Mouse (Mus musculus) hindbrain, embryonic 15.5 days (tissue): ENCODE data around the gene Acp4. TPM values are rescaled to one million over a fixed set of nuclear protein-coding genes. Genes with fewer than 3 reads are reported as not detected.
"Not testable (repeated sequence)": the region's sequence is repeated elsewhere in the genome, so short reads cannot be mapped to it uniquely, and the experiment has no call there.

Source experiments
- ATAC-seq: fragments of 200-750 bp; cut with Nextera tagmentation; 2 replicates; pipeline ENCODE4 v1.8.0; 2017; ENCODE audit warnings: low read depth, moderate number of reproducible peaks, moderate TSS enrichment; ENCODE audit not compliant: low FRiP score
- H3K27ac ChIP-seq: fragments of 300-500 bp; sonication (generic); replicated peaks from 2 replicates; pipeline ENCODE4 v1.5.1; 2015; ENCODE audit warnings: mild to moderate bottlenecking, inconsistent platforms
- H3K27me3 ChIP-seq: fragments of 300-500 bp; sonication (generic); 2 replicates; pipeline ENCODE4 v1.6.1; 2015; ENCODE audit warnings: control low read depth, inconsistent platforms
- H3K36me3 ChIP-seq: fragments of 300-500 bp; sonication (generic); 2 replicates; pipeline ENCODE4 v1.6.1; 2015; ENCODE audit warnings: control low read depth, inconsistent platforms
- H3K4me1 ChIP-seq: fragments of 300-500 bp; sonication (generic); replicated peaks from 2 replicates; pipeline ENCODE4 v1.6.1; 2015; ENCODE audit warnings: control low read depth, inconsistent platforms
- H3K4me2 ChIP-seq: fragments of 300-500 bp; sonication (generic); 2 replicates; pipeline ENCODE4 v1.6.1; 2015; ENCODE audit warnings: moderate library complexity, mild to moderate bottlenecking, inconsistent platforms
- H3K4me3 ChIP-seq: fragments of 300-500 bp; sonication (generic); 2 replicates; pipeline ENCODE4 v1.5.1; 2015; ENCODE audit warnings: mild to moderate bottlenecking, inconsistent platforms
- H3K9ac ChIP-seq: fragments of 300-500 bp; sonication (generic); 2 replicates; pipeline ENCODE4 v1.6.1; 2015; ENCODE audit warnings: inconsistent platforms
- H3K9me3 ChIP-seq: fragments of 300-500 bp; sonication (generic); 2 replicates; pipeline ENCODE4 v1.6.1; 2016; ENCODE audit warnings: control low read depth, inconsistent platforms
- WGBS: fragments of 180-500 bp; shearing (Covaris S2); methylation state at CpG from one replicate; pipeline ENCODE4 v1.1.7; 2015; 5-methylcytosine and 5-hydroxymethylcytosine counted together
- polyA plus RNA-seq: library from polyadenylated mRNA; unstranded; fragments of >200 nt; fragmentation: Nextera tagmentation; extraction: Ambion mirVana; gene quantifications from 2 replicates; pipeline ENCODE4 v1.2.1, GENCODE M21; 2015

The Acp4 gene
- polyA plus RNA-seq, 1 experiment from 2014 or later: not detected

- Histone ChIP-seq H3K9me3 (no peaks in the 10 kb centered on the region), H3K9ac (no peak overlapping the region), H3K36me3 (no peaks in the 10 kb centered on the region), H3K4me1 (peaks cover 8% of the 10 kb centered on the region), H3K27ac (no peak overlapping the region), H3K4me2 (no peak overlapping the region), H3K27me3 (0 out of 2 replicates have a peak, but pooled peaks cover 4% of the 10 kb centered on the region), H3K4me3 (no peak overlapping the region)
- no peak for ATAC-seq
- WGBS: 81% methylated on average over 6 of the region's 6 CpGs
Measured at GRCm38 (mm10) chr7:44260410-44260809, 3.2 kb upstream of the Acp4 start.

GRCm38 (mm10) chr7:44254930-44255329, 2.2 kb downstream of the Acp4 start:
- no peak overlapping the region for H3K4me2 ChIP-seq
- peaks cover 22% of the 10 kb centered on the region for H3K36me3 ChIP-seq
- no peaks in the 10 kb centered on the region for H3K27me3 ChIP-seq
- H3K4me1 ChIP-seq: peaks cover 7% of the 10 kb centered on the region
- ATAC-seq: no peak
- no peak overlapping the region for H3K9ac ChIP-seq
- 82% methylated on average over 6 of the region's 6 CpGs for whole genome bisulfite sequencing
- no peak overlapping the region for H3K4me3 ChIP-seq
- H3K27ac ChIP-seq: no peak overlapping the region
- H3K9me3 ChIP-seq: no peaks in the 10 kb centered on the region

GRCm38 (mm10) chr7:44253023-44253616, 4.1 kb downstream of the Acp4 start:
- peaks cover 24% of the 10 kb centered on the region for H3K4me1 ChIP-seq
- no peak for ATAC-seq
- H3K4me2 ChIP-seq: no peak overlapping the region
- no peak overlapping the region for H3K4me3 ChIP-seq
- H3K9ac ChIP-seq: no peak overlapping the region
- no peak overlapping the region for H3K27ac ChIP-seq
- no peaks in the 10 kb centered on the region for H3K9me3 ChIP-seq
- peaks cover 40% of the 10 kb centered on the region for H3K36me3 ChIP-seq
- WGBS: 67% methylated on average over 15 of the region's 15 CpGs
- no peaks in the 10 kb centered on the region for H3K27me3 ChIP-seq

- H3K9ac ChIP-seq, H3K27me3 ChIP-seq, H3K9me3 ChIP-seq, ATAC-seq, H3K4me3 ChIP-seq, H3K4me2 ChIP-seq, H3K27ac ChIP-seq: not testable (repeated sequence)
- peaks cover 41% of the 10 kb centered on the region for H3K36me3 ChIP-seq
- 91% methylated on average over 17 of the region's 17 CpGs for WGBS
- peaks cover 32% of the 10 kb centered on the region for H3K4me1 ChIP-seq
Measured at GRCm38 (mm10) chr7:44250732-44251275, 6.4 kb downstream of the Acp4 start.

GRCm38 (mm10) chr7:44249248-44249647, 7.9 kb downstream of the Acp4 start:
- no peak for ATAC-seq
- Histone ChIP-seq H3K9ac (no peak overlapping the region), H3K4me1 (peaks cover 38% of the 10 kb centered on the region), H3K4me2 (no peak overlapping the region), H3K36me3 (peaks cover 41% of the 10 kb centered on the region), H3K27me3 (no peaks in the 10 kb centered on the region), H3K9me3 (no peaks in the 10 kb centered on the region), H3K4me3 (no peak overlapping the region), H3K27ac (no peak overlapping the region)
- WGBS: 95% methylated on average over 4 of the region's 4 CpGs

- Histone ChIP-seq H3K4me2 (peak overlapping the region; percentile 70), H3K27ac (peak overlapping the region; percentile 94; the same call in 1 of the 2 replicates), H3K4me3 (peak overlapping the region; percentile 69), H3K27me3 (no peaks in the 10 kb centered on the region), H3K9ac (peak overlapping the region; percentile 83), H3K36me3 (peaks cover 40% of the 10 kb centered on the region), H3K9me3 (no peaks in the 10 kb centered on the region), H3K4me1 (peaks cover 38% of the 10 kb centered on the region)
- no peak for ATAC-seq
- 94% methylated on average over 2 of the region's 2 CpGs for WGBS
Measured at GRCm38 (mm10) chr7:44247971-44248370, 9.2 kb downstream of the Acp4 start.

GRCm38 (mm10) chr7:44246984-44247470, 10.2 kb downstream of the Acp4 start:
- Histone ChIP-seq H3K4me2 (peak overlapping the region; percentile 70), H3K27ac (peak overlapping the region; percentile 94), H3K36me3 (peaks cover 30% of the 10 kb centered on the region), H3K4me3 (peak overlapping the region; percentile 69), H3K9ac (peak overlapping the region; percentile 83), H3K27me3 (no peaks in the 10 kb centered on the region), H3K4me1 (peaks cover 32% of the 10 kb centered on the region), H3K9me3 (no peaks in the 10 kb centered on the region)
- ATAC-seq: peak; percentile 32
- under 1% methylated on average over 23 of the region's 23 CpGs for WGBS

- Histone ChIP-seq H3K4me2 (peak within 1 kb of the TSS; percentile 70), H3K4me1 (peaks cover 32% of the 10 kb centered on the region), H3K27ac (peak within 1 kb of the TSS; percentile 94), H3K9ac (peak within 1 kb of the TSS; percentile 83), H3K9me3 (no peaks in the 10 kb centered on the region), H3K36me3 (peaks cover 30% of the 10 kb centered on the region), H3K4me3 (peak within 1 kb of the TSS; percentile 69), H3K27me3 (no peaks in the 10 kb centered on the region)
- WGBS: under 1% methylated on average over 62 of the region's 62 CpGs
- ATAC-seq: peak; percentile 87
Measured at GRCm38 (mm10) chr7:44246055-44246983, 10.9 kb downstream of the Acp4 start, which contains the start of the genes 1700028J19Rik and 2410002F23Rik. Gene 1700028J19Rik (minus strand): TSS chr7:44246695. Gene 2410002F23Rik (plus strand): TSS chr7:44246722.

- 71% methylated on average over 1 of the region's 1 CpGs for WGBS
- H3K36me3 ChIP-seq: peaks cover 10% of the 10 kb centered on the region
Measured at GRCm38 (mm10) chr7:44244080-44244479, 13.1 kb downstream of the Acp4 start.

GRCm38 (mm10) chr7:44241163-44241562, 16.0 kb downstream of the Acp4 start:
- whole genome bisulfite sequencing: 84% methylated on average over 2 of the region's 2 CpGs
- Histone ChIP-seq H3K27ac (no peak overlapping the region), H3K9ac (no peak overlapping the region), H3K9me3 (no peaks in the 10 kb centered on the region), H3K36me3 (no peaks in the 10 kb centered on the region), H3K27me3 (no peaks in the 10 kb centered on the region), H3K4me1 (peaks cover 6% of the 10 kb centered on the region), H3K4me2 (no peak overlapping the region), H3K4me3 (no peak overlapping the region)
- no peak for ATAC-seq

More at GRCm38 (mm10) chr7:44244080-44244479, 13.1 kb downstream of the Acp4 start:
- no peak overlapping the region for H3K27ac ChIP-seq
- H3K4me2 ChIP-seq: no peak overlapping the region
- H3K4me3 ChIP-seq: no peak overlapping the region
- no peak for ATAC-seq
- H3K4me1 ChIP-seq: peaks cover 22% of the 10 kb centered on the region
- H3K27me3 ChIP-seq: no peaks in the 10 kb centered on the region
- no peak overlapping the region for H3K9ac ChIP-seq
- no peaks in the 10 kb centered on the region for H3K9me3 ChIP-seq

- ATAC-seq: no peak
- H3K4me1 ChIP-seq: peaks cover 5% of the 10 kb centered on the region
- H3K27me3 ChIP-seq: no peaks in the 10 kb centered on the region
Measured at GRCm38 (mm10) chr7:44240712-44241111, 16.5 kb downstream of the Acp4 start.

GRCm38 (mm10) chr7:44239913-44240312, 17.3 kb downstream of the Acp4 start:
- no peak for ATAC-seq
- no peaks in the 10 kb centered on the region for H3K27me3 ChIP-seq
- no peaks in the 10 kb centered on the region for H3K9me3 ChIP-seq
- H3K4me2 ChIP-seq: no peak overlapping the region
- H3K36me3 ChIP-seq: no peaks in the 10 kb centered on the region
- H3K9ac ChIP-seq: no peak overlapping the region
- no peak overlapping the region for H3K27ac ChIP-seq
- no peak overlapping the region for H3K4me3 ChIP-seq
- 58% methylated on average over 2 of the region's 2 CpGs for WGBS
- no peaks in the 10 kb centered on the region for H3K4me1 ChIP-seq

More at GRCm38 (mm10) chr7:44240712-44241111, 16.5 kb downstream of the Acp4 start:
- H3K9ac ChIP-seq: no peak overlapping the region
- no peaks in the 10 kb centered on the region for H3K9me3 ChIP-seq
- H3K4me3 ChIP-seq: no peak overlapping the region
- H3K4me2 ChIP-seq: no peak overlapping the region
- WGBS: 75% methylated on average over 1 of the region's 1 CpGs
- H3K27ac ChIP-seq: no peak overlapping the region
- no peaks in the 10 kb centered on the region for H3K36me3 ChIP-seq
